Mouse (Mus musculus): Measurements from ENCODE around the gene Ntsr2.

The Ntsr2 gene

DNA sequence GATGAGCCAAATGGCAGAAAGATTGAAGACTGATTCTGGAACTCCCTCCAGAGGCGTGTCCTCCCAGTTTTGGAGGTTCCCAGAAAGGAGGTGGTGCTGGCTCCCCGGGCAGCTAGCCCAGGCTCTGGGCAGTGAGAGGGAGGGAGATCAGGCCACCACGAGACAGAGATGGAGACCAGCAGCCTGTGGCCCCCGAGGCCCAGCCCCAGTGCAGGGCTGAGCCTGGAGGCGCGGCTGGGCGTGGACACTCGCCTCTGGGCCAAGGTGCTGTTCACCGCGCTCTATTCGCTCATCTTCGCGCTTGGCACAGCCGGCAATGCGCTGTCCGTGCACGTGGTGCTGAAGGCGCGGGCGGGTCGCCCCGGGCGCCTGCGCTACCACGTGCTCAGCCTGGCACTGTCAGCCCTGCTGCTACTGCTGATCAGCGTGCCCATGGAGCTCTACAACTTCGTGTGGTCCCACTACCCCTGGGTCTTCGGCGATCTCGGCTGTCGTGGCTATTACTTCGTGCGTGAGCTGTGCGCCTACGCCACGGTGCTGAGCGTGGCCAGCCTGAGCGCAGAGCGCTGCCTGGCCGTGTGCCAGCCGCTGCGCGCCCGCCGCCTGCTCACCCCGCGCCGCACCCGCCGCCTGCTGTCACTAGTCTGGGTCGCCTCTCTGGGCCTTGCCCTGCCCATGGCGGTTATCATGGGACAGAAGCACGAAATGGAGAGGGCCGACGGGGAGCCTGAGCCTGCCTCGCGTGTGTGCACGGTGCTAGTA, at the start of gene Ntsr2:
TSS of gene Ntsr2 (plus strand) at position 51 of the 762 bp plus-strand sequence.
- peak; percentile 80 for DNase-seq (ENCODE audit: low read depth, low spot score)

- DNase-seq (ENCODE audit: low read depth, low spot score), result no peak
Measured at GRCm38 (mm10) chr12:16605624-16606023, 47.6 kb upstream of the Ntsr2 start.

DNA sequence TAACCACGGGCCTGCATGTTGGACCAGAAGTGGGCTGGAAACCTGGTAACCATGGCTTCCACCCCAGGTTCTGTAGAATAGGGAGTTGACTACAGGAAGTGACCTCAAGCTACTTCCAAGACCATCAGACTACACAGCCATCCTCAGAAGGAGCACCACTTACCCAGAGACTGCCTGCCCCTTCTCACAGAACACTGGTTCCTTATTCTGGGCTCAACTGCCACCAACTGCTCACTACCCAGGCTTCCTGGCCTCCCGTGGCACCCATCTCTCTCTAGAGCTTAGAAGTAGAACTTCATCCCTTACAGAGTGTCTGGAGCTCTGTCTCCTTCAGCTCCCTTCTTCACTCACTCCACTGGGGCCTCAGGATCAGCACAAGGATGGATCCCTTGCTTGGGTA, 42.2 kb upstream of the Ntsr2 start, which contains the start of gene Lpin1:
TSS of gene Lpin1 (minus strand) at position 31 of the 400 bp plus-strand sequence.
- DNase-seq (ENCODE audit: low read depth, low spot score), result no peak

GRCm38 (mm10) chr12:16614556-16614955, 38.6 kb upstream of the Ntsr2 start:
- DNase-seq (ENCODE audit: low read depth, low spot score), result no peak

- DNase-seq (ENCODE audit: low read depth, low spot score), result no peak
Measured at GRCm38 (mm10) chr12:16615738-16616137, 37.4 kb upstream of the Ntsr2 start.

DNA sequence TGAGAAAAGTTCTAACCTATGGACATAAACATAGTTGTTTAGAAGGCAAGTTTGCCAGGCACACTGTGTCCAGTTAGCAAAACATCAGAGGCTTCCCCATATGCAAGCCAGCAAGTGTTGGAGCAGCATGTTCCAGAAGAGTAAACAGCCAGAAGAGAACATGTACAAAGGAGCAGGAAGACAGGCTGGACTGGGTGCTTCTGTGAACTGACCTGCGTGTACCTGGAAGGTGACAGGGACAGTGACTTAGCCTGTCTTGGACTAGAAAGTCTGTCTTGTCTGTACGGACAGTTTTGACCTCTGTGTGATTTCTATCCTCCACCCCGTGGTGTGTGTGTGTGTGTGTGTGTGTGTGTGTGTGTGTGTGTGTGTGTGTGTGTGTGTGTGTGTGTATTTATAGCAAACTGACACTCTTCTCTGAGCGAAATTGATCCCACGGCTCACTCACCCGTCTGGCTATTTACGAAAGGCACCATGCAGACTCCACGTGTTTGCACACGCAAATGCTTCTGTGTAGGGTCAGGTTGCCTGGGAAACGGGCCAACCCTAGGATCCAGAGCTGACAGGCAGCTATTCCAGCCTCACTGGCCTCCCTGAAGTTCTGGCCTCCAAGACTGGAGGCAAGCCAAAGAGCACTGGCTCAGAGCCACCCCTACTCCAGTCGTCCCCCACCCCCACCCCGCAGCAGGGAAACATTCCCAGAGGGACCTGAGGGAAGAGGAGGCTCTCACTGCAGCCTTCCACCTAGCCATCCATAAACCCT, 34.5 kb upstream of the Ntsr2 start:
- DNase-seq (ENCODE audit: low read depth, low spot score), result peak; percentile 100

DNA sequence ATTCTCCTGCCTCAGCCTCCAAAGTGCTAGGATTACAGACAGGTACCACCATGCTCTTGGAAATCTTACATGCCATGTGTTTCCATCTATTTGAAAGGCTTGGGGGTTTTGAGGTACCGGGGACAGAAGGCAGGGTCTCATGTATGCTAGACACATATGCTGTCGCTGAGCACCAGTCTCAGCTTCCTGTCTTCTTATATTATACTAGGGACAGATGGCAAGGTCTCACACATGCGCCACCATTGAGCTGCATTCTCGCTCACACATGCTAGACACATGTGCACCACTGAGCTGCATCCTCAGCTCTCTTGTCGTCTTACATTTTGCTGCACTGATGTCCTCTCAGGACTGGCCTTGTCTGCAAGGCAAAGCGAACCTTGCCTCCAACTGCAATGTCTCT, 33.7 kb upstream of the Ntsr2 start:
- DNase-seq (ENCODE audit: low read depth, low spot score), result no peak

GRCm38 (mm10) chr12:16620230-16620629, 33.0 kb upstream of the Ntsr2 start:
- DNase-seq (ENCODE audit: low read depth, low spot score), result no peak

- DNase-seq (ENCODE audit: low read depth, low spot score), result peak; percentile 77
Measured at GRCm38 (mm10) chr12:16630152-16630865, 22.9 kb upstream of the Ntsr2 start.

DNA sequence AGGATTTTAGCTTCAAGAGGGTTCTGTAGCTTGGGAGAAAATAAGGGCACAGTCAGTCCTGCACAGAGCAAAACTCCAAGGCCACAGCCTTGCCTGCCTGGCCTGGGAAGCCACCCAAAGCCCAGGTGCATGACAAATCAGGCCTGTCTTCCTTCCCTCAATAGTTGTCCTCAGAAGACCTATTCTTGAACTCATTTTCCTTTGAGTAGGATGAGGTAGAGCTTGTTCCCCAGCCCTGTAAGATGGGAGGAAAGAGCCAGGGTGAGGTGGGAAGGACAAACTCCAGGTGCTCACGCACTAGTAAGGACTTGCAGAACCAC, 22.4 kb upstream of the Ntsr2 start:
- DNase-seq (ENCODE audit: low read depth, low spot score), result no peak

- DNase-seq (ENCODE audit: low read depth, low spot score), result no peak
Measured at GRCm38 (mm10) chr12:16631423-16631822, 21.8 kb upstream of the Ntsr2 start.

- no peak for DNase-seq (ENCODE audit: low read depth, low spot score)
Measured at GRCm38 (mm10) chr12:16633235-16633634, 19.9 kb upstream of the Ntsr2 start.

DNA sequence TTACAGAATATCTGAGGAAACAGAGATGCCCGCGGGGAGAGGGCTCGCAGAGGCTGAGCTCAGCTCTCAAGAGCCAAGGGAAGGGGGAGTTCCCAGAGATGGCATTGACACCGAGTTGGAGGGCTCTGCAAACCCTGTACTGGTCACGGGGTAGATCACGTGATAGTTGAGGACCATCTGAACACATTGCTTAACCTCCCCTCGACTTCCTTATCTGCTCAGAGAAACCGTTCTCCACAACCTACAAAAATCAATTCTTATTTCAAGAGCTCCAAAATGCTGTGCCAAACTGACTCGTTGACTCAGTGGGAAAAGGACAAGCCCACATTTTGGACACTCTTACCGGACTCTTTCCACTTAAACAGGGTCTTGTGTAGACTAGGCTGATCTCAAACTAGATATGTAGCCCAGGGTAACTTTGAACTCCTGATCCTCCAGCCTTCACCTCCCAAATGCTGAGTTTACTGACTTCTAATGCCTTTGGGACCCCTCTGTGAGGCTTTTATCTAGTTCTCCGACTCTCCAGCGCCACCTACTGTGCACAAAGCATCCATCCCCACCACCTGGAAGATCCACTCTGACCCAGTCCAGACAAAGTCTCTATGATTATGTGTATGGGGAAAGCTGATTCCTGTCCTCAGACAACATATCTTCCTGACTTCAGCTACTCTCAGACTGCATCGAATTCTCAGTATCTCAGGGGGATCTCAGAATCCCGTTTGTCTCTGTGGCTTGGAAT, 18.9 kb upstream of the Ntsr2 start:
- DNase-seq (ENCODE audit: low read depth, low spot score), result no peak

DNA sequence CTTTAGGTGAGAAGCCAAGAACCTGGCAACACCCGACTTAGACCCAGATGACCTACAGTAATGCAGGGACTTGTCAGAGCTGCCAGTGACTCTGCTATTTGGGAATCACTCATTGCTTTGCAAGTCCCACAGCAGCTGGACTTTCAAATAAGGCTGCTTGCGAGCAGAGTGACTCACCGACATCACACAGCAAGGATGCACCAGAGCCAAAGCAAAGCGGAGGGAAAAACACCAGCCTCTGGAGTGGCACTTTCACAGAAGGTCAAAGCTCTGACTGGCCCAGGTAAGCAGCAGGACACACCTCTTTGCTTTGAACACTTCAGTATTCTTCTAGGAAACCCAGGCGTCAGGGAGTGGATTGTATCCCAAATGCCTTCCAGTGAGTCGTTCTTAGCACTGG, 17.4 kb upstream of the Ntsr2 start:
- no peak for DNase-seq (ENCODE audit: low read depth, low spot score)

- peak; percentile 83 for DNase-seq (ENCODE audit: low read depth, low spot score)
Measured at GRCm38 (mm10) chr12:16639078-16639771, 14.0 kb upstream of the Ntsr2 start.

DNA sequence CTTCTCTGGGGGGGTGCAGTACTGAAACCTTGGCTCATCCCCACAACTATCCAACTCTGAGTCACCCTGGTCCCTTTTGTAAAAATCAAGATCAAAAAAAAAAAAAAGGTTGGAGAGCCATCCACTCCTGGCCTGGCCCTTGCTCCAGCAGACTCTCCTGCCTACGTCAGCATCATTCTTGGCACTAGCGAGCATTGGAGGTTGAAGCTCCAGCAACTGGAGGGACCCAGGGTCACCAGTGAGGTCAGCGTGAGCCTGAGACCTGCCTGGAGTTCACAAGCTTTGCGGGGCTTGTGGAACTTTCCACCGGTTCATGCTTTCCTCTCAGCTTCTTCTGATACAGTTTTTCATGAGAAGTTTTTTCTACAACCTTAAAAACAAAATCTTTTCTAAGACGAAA, 13.1 kb upstream of the Ntsr2 start:
- DNase-seq (ENCODE audit: low read depth, low spot score), result peak; percentile 82

DNA sequence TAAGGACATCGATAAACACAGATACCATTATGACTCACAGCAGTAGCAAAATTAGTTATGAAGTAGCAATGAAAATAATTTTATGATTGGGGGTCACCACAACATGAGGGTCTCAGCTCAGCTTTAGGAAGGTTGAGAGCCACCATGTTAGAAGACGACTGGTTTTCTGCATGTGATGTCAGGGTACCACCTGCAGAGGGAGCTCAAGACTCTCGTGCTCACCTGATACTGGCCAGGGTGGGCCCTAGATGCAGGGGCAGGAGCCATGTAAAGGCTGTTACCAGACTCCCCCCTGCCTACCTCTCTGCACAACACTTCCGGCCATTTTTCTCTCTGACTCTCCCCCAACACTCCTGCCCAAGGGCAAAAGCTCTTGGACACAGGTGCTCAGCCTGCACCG, 11.2 kb upstream of the Ntsr2 start:
- DNase-seq (ENCODE audit: low read depth, low spot score), result no peak

DNA sequence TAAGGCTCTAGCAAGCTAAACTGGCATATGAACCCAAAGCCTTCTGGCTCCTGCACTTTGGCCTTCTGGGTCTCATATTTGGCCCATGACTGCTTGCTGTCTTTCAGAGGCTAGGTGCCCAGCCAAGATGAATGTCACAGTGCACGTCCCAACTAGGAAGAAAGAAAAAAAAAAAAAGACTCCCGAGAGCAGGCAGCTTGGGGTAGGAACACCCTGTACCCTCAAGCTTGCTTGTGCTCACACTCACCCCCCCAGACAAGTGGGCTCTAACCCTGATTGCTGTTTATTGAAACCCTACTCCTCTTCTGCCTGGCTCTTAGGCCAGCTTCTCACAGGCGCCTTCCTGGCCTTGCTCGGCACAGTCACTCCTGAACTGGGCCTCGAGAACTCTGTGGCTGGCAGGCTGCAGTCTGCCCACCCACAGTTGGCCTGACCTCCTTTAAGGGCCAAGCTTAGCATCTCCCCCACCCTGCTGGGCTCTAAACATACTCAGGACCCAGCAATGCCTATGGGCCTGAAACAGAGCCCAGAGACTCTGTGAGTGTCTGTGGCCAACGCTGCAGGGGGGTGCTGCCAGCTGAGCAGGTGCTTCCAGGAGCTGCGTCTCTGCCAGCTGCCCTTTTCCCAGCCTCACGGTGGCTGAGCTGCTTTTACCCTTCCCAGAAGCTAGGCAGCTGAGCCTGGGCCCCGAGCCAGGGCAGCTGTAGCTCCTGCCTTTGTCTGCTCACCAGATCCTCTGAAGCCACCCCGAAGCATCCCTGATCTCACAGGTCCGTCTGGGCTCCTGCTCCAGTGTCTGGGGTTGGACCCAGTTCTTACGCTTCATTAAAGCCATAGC, 9.5 kb upstream of the Ntsr2 start:
- peak; percentile 95 for DNase-seq (ENCODE audit: low read depth, low spot score)

DNA sequence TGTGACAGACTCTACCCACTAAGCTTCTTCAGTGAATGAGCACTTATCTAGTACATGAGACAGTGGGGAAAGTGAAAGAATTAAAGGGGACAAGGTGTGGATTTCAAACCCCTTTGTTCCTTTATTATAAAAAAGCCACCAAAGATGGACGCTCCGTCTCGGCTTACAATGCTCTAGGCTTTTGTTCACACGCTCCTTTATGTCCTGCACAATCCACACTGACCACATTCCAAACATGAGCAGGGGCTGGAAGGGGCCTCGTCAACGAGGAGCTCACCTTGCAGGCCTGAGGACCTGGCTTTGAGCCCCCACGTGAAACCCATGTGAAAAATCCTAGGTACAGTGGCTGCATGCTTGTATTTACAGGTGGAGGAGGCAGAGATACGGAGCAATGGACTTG, 8.5 kb upstream of the Ntsr2 start:
- no peak for DNase-seq (ENCODE audit: low read depth, low spot score)

- DNase-seq (ENCODE audit: low read depth, low spot score), result peak; percentile 92
Measured at GRCm38 (mm10) chr12:16646780-16647409, 6.3 kb upstream of the Ntsr2 start.
